Mouse (Mus musculus): ENCODE results near the gene Rbm19. TPM values are rescaled to one million over a fixed set of nuclear protein-coding genes. Genes with fewer than 3 reads are reported as not detected.

Gene Rbm19
- polyA plus RNA-seq, 1 experiment: 8.9 TPM

GRCm38 (mm10) chr5:120162689-120163088 lies 46.4 kb downstream of the Rbm19 start:
- no peak for DNase-seq (ENCODE audit: extremely low spot score in 1 of 2, low spot score in 1 of 2)

- no peak for DNase-seq (ENCODE audit: extremely low spot score in 1 of 2, low spot score in 1 of 2)
Measured at GRCm38 (mm10) chr5:120163428-120163827, 47.2 kb downstream of the Rbm19 start.

GRCm38 (mm10) chr5:120164450-120164849 lies 48.2 kb downstream of the Rbm19 start:
- DNase-seq (ENCODE audit: extremely low spot score in 1 of 2, low spot score in 1 of 2): peak; percentile 40 to 80

GRCm38 (mm10) chr5:120165061-120165942 lies 49.0 kb downstream of the Rbm19 start:
- DNase-seq (ENCODE audit: extremely low spot score in 1 of 2, low spot score in 1 of 2): no peak

- no peak for DNase-seq (ENCODE audit: extremely low spot score in 1 of 2, low spot score in 1 of 2)
Measured at GRCm38 (mm10) chr5:120167787-120168325, 51.6 kb downstream of the Rbm19 start.

- no peak for DNase-seq (ENCODE audit: extremely low spot score in 1 of 2, low spot score in 1 of 2)
Measured at GRCm38 (mm10) chr5:120171865-120172728, 55.8 kb downstream of the Rbm19 start.

DNA sequence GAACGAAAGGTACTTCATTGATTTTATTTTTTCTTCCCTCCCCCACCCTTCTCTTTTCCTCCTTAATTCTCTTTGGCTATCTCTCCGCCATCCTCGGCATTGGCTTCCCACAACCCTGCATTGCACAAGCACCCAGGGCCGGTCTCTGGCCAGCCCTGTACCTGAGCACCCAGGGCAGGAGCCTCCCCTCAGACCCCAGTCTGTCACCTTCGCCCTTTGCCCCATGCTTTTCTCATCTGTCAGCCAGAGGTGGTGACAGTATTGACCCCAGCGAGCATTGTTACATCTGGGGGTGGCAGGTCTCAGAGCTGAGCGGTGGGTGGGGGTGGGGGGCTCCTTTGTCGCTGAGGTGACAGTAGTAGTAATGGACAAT lies 56.5 kb downstream of the Rbm19 start:
- DNase-seq (ENCODE audit: extremely low spot score in 1 of 2, low spot score in 1 of 2): no peak

DNA sequence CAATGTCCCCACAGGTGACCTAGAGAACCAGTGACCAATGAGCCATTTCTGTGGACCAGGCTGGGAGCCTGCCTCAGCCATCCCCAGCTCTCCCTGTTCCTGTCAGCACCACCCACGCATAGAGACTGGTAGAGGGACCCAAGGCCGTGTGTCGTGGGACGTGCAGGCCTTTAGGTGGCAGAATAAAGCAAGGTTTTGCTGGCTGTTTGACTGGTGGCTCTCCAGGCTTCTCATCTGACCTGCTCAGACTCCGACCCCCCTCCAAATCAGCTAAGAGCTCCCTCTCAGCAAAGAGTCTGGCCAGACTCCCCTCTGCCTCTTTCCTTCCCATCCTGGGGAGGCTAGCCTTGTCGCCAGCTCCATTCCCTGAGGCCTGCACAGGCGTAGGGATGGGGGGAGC lies 58.1 kb downstream of the Rbm19 start:
- DNase-seq (ENCODE audit: extremely low spot score in 1 of 2, low spot score in 1 of 2): peak in 1 of 2 experiments; percentile 58

GRCm38 (mm10) chr5:120175217-120175616 lies 59.0 kb downstream of the Rbm19 start:
- DNase-seq (ENCODE audit: extremely low spot score in 1 of 2, low spot score in 1 of 2): no peak

GRCm38 (mm10) chr5:120176246-120177065 lies 60.2 kb downstream of the Rbm19 start:
- no peak for DNase-seq (ENCODE audit: extremely low spot score in 1 of 2, low spot score in 1 of 2)

DNA sequence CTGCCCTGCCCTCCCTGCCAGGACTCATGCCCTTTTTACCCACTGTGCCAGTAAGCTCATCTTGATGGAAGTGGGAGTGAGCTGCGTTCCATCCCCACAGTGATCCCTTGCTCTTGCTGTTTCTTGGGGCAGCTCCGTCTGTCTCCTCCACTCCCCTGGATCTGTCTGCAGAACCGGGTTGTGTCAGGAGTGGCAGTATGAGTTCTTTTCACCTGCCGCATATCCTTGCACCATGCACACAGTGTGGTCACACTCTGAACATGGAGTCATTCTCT lies 60.7 kb downstream of the Rbm19 start:
- DNase-seq (ENCODE audit: extremely low spot score in 1 of 2, low spot score in 1 of 2): no peak

DNA sequence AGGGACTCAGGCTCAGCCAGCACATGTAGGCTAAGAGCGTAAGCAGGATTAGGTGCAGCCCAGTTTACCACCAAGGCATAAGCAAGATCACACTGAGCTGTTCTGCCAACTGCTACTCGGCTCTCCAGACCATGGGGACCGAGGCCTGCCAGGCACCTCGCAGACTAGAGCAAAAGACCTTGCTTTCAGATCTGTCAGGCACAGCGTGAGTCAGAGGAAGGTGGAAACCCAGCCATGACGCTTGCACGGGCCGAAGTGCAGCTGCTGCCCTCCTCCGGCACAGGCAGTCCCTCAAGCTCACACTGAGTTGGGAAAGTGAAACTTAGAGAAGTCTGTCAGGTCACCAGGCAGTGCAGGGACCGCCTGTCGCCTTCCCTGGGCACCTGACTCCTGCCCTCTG lies 63.8 kb downstream of the Rbm19 start:
- DNase-seq (ENCODE audit: extremely low spot score in 1 of 2, low spot score in 1 of 2): no peak

DNA sequence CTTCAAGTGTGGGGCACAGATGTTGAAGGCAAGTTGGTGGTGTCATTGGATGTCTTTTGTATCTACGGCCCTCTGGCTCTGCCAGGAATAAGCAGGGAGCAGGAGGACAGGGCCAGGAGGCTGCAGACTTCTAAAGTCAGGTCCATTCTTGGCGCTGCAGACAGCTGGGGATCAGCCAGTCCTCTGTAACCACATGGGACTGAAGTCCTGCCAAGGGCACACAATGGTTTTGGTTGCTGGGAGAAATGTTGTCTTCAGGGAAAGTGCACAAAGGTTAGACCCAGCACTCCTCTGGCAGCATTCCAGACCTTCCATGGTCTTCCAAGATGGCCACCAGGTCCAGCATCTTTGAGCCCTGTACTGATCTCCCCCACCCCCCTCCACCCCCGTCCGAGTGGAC lies 65.1 kb downstream of the Rbm19 start:
- DNase-seq (ENCODE audit: extremely low spot score in 1 of 2, low spot score in 1 of 2): no peak

GRCm38 (mm10) chr5:120183321-120183720 lies 67.1 kb downstream of the Rbm19 start:
- peak in 1 of 2 experiments; percentile 33 for DNase-seq (ENCODE audit: extremely low spot score in 1 of 2, low spot score in 1 of 2)

DNA sequence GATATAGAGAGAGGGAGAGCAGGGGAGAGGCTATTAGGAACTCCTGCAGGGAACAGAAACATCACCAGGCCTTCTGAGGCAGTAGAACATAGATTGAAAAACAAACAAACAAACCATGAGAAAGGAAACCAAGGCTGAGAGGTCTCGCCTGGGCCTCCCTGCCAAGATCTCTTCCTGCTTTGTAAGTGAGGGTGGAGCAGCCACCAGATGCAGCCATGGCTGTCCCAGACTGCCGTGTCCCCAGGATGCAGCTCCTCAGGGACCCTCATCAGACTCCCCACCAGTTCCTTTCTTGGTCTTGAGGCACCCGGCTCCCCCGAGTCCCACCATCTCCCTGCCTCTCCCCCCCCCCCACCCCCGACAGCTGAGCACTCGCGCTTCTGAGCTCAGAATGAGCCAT lies 67.5 kb downstream of the Rbm19 start:
- no peak for DNase-seq (ENCODE audit: extremely low spot score in 1 of 2, low spot score in 1 of 2)

DNA sequence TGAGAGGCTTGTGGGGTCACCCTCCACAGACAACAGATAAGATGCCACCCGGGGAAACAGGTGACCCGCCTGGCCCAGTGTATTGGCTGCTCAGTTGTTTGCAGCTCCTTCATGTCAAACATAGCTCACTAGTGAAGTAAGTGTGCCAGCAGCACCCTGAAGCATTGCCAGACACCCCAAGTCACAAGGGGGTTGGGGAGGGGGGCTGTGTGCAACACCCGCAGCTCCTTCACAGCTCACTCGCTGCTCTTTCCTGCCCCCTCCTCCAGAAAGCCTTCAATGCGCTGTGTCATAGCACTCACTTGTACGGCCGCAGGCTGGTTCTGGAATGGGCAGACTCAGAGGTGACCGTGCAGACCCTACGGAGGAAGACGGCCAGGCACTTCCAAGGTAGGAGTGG lies 69.7 kb downstream of the Rbm19 start:
- no peak for DNase-seq (ENCODE audit: extremely low spot score in 1 of 2, low spot score in 1 of 2)

GRCm38 (mm10) chr5:120188541-120188940 lies 72.3 kb downstream of the Rbm19 start:
- DNase-seq (ENCODE audit: extremely low spot score in 1 of 2, low spot score in 1 of 2): no peak

- no peak for DNase-seq (ENCODE audit: extremely low spot score in 1 of 2, low spot score in 1 of 2)
Measured at GRCm38 (mm10) chr5:120190001-120190582, 73.8 kb downstream of the Rbm19 start.

DNA sequence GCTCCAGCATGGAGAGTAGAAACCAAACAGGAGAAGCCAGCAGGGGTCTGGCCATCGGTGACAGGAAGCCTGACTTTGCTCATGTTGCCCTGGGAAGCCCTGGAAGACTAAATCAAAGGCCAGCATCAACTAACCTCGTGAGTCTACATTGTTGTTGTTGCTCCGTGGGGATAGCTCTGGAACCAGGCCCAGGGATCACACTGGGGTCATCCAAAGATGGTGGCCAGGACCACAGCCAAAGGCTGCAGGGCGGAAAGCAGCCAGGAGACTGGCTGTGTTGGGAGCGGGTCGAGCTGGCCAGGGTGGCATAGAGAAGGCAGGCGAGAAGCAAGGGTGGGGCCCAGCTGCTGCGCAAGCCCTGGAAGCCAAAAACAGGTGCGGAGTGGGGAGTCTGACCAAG lies 75.4 kb downstream of the Rbm19 start:
- no peak for DNase-seq (ENCODE audit: extremely low spot score in 1 of 2, low spot score in 1 of 2)

DNA sequence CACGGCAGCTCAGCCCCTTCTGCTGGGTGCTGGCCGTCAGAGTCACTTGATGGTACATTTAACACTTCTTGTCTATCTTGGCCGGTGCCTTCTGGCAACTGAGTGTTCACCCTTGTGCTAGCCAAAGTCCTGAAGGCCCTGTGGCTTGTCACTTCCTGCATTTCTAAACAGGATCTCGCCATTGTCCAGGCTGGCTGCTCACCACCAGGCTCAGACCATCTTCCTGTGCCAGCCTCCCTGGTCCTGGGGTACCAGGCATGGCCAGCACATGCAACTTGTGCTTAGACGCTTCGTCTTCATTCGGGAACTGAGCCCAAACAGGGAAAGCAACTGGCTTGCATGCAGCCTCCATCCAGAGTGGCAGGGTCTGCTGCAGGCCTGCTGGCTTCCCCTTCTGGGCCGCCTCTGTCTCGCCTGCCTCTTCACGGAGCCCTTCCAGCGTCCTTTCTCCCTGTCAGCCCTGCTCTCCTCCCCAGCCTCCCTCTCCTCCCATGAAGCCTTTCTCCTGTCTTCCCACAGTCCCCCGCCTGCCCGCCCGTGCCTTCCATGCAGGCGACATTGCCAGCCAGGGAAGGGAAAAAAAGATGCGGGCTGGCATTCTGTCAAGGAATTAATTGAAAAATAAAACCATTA lies 78.2 kb downstream of the Rbm19 start:
- peak in 1 of 2 experiments; percentile 55 for DNase-seq (ENCODE audit: extremely low spot score in 1 of 2, low spot score in 1 of 2)

Measured in frontal cortex, adult 2 months (tissue).